Mouse (Mus musculus) intestine, embryonic 14.5 days (tissue): ENCODE data around the gene Podxl2. TPM values are rescaled to one million over a fixed set of nuclear protein-coding genes. Genes with fewer than 3 reads are reported as not detected.

Experiments
- ATAC-seq: fragments of 200-750 bp; cut with Nextera tagmentation; replicated peaks from 2 replicates; pipeline ENCODE4 v1.8.0; 2017; ENCODE audit warnings: low read depth, moderate number of reproducible peaks, moderate TSS enrichment, moderate library complexity; ENCODE audit not compliant: low FRiP score, low TSS enrichment
- DNase-seq: peaks from one replicate; pipeline ENCODE4 v3.0.0-alpha.2; 2018; ENCODE audit warnings: low spot score
- H3K27ac ChIP-seq: fragments of 300-500 bp; sonication (generic); 2 replicates; pipeline ENCODE4 v1.5.1; 2014; ENCODE audit warnings: low read depth, mild to moderate bottlenecking, control low read depth
- H3K27me3 ChIP-seq: fragments of 300-500 bp; sonication (generic); replicated peaks from 2 replicates; pipeline ENCODE4 v1.6.1; 2014; ENCODE audit warnings: low read length, control low read depth; ENCODE audit not compliant: control insufficient read depth, insufficient read depth
- H3K36me3 ChIP-seq: fragments of 300-500 bp; sonication (generic); 2 replicates; pipeline ENCODE4 v1.6.1; 2014; ENCODE audit warnings: low read length, control low read depth; ENCODE audit not compliant: control insufficient read depth, insufficient read depth
- H3K4me1 ChIP-seq: fragments of 300-500 bp; sonication (generic); replicated peaks from 2 replicates; pipeline ENCODE4 v1.6.1; 2014; ENCODE audit warnings: low read length, control low read depth, mixed read lengths; ENCODE audit not compliant: control insufficient read depth, insufficient read depth
- H3K4me2 ChIP-seq: fragments of 300-500 bp; sonication (generic); 2 replicates; pipeline ENCODE4 v1.6.1; 2014; ENCODE audit warnings: low read length
- H3K4me3 ChIP-seq: fragments of 300-500 bp; sonication (generic); 2 replicates; pipeline ENCODE4 v1.5.1; 2014; ENCODE audit warnings: low read depth, low read length, control low read depth, mixed read lengths
- H3K9ac ChIP-seq: fragments of 300-500 bp; sonication (generic); 2 replicates; pipeline ENCODE4 v1.6.1; 2014; ENCODE audit warnings: mild to moderate bottlenecking, low read length
- H3K9me3 ChIP-seq: fragments of 300-500 bp; sonication (generic); 2 replicates; pipeline ENCODE4 v1.6.1; 2016; ENCODE audit warnings: low read length, control low read depth; ENCODE audit not compliant: control insufficient read depth
- WGBS: fragments of 180-500 bp; shearing (Covaris S2); extraction: QIAGEN DNeasy Blood & Tissue Kit; methylation state at CpG from one replicate; pipeline ENCODE4 v1.1.7; 2014; 5-methylcytosine and 5-hydroxymethylcytosine counted together
- polyA plus RNA-seq: library from polyadenylated mRNA; unstranded; fragments of >200 nt; fragmentation: Nextera tagmentation; extraction: Ambion mirVana; gene quantifications from 2 replicates; pipeline ENCODE4 v1.2.1, GENCODE M21; 2014

Podxl2 gene
- polyA plus RNA-seq, 1 experiment from 2014 or later = 68.0 TPM

DNA sequence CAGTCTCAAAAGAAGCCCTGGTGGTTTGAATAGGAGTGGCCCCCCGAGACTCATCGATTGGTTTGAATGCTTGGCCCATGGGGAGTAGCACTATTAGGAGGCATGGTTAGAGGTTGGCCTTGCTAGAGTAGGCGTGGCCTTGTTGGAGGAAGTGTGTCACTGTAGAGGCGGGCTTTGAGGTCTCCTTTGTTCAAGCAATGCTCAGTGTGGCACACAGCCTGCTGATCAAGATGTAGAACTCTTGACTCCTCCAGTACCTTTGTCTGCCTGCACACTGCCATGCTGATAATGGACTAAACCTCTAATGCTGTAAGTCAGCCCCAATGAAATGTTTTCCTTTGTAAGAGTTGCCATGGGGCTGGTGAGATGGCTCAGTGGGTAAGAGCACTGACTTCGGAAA is 42.2 kb downstream of the Podxl2 start:
- Histone ChIP-seq H3K4me2 (no peak overlapping the region), H3K4me1 (0 out of 2 replicates have a peak, but pooled peaks cover 3% of the 10 kb centered on the region), H3K27ac (no peak overlapping the region), H3K9ac (no peak overlapping the region), H3K9me3 (no peaks in the 10 kb centered on the region), H3K36me3 (peaks cover 21% of the 10 kb centered on the region), H3K27me3 (no peaks in the 10 kb centered on the region), H3K4me3 (no peak overlapping the region)
- ATAC-seq (no peak), DNase-seq (no peak)
- 84% methylated on average over 5 of the region's 5 CpGs for WGBS

DNA sequence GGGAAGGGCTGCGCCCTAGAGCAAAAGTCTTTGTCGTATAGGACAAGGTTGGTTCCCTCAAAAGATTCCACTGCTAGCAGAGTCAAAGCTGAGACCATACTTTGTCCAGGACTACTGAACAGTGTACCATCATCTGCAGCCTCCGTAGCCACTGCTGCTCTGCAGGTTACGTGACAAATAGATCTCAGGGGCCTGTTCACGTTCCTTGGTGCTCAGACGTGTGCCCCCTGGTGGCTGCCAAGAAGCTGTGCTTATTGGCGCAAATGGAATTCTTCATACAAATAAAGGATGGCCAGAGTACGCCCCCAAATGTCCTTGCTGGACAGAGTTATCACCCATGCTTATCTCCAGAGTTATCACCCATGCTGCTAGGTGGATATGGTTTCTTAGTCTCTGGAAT is 43.4 kb downstream of the Podxl2 start:
- DNase-seq (peak; percentile 85), ATAC-seq (peak; percentile 44; the same call in 1 of the 2 replicates)
- Histone ChIP-seq H3K4me2 (no peak overlapping the region), H3K36me3 (peaks cover 12% of the 10 kb centered on the region), H3K27ac (no peak overlapping the region), H3K4me3 (no peak overlapping the region), H3K9me3 (no peaks in the 10 kb centered on the region), H3K4me1 (peaks cover 11% of the 10 kb centered on the region), H3K9ac (no peak overlapping the region), H3K27me3 (no peaks in the 10 kb centered on the region)
- 27% methylated on average over 8 of the region's 8 CpGs for WGBS

DNA sequence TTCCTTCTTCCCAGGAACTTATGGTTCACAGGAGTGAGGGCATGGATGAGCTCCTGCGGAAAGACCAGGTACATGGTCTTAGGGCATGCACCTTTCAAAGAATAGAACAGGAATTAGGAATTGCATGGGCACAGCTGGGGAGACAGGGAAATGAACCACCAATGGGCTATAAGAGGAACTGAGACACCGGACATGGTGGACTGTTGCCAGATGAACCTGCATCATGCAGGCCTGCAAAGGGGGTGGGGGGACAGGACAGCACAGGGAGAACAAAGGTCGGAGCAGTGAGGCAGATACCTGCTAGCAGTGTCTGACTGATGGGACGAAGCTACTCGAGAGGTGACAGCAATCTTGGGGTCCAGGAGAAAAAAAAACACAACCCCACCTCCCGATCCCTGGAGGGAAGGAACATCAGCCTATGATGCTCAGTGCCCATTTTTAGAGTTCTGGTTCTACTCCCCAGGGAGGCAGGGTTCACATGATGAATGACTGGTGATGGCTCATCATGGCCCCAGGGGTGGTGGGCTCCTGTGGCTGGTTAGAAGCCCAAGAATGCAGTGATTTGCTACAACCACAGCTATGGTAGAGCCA is 44.6 kb downstream of the Podxl2 start:
- Histone ChIP-seq H3K4me1 (peaks cover 11% of the 10 kb centered on the region), H3K27ac (no peak overlapping the region), H3K4me3 (no peak overlapping the region), H3K36me3 (no peaks in the 10 kb centered on the region), H3K9ac (no peak overlapping the region), H3K27me3 (no peaks in the 10 kb centered on the region), H3K4me2 (no peak overlapping the region), H3K9me3 (no peaks in the 10 kb centered on the region)
- 90% methylated on average over 6 of the region's 6 CpGs for WGBS
- DNase-seq = no peak
- ATAC-seq = no peak

DNA sequence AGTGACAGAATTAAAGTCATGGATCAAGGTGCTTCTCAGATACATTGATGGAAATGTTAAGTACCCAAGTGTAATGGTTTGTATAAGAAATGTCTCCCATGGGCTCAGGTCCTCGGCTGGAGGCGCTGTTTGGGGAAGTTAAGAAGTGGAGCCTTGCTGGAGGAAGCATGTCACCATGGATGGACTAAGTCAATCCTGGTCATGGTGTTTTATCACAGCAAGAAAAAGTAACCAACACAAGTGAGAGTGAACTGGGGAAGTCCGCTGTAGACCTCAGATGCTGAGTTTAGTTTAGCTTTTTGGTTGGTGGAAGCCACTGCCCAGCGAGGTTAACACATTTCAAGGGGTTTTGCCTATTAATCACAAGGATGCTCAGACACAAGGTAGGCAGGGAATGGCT is 45.3 kb downstream of the Podxl2 start:
- no peak for ATAC-seq
- no peaks in the 10 kb centered on the region for H3K36me3 ChIP-seq
- DNase-seq = no peak
- no peaks in the 10 kb centered on the region for H3K27me3 ChIP-seq
- no peak overlapping the region for H3K4me2 ChIP-seq
- H3K9me3 ChIP-seq = no peaks in the 10 kb centered on the region
- WGBS = 91% methylated on average over 4 of the region's 4 CpGs
- peaks cover 11% of the 10 kb centered on the region for H3K4me1 ChIP-seq
- H3K9ac ChIP-seq = no peak overlapping the region
- no peak overlapping the region for H3K27ac ChIP-seq
- no peak overlapping the region for H3K4me3 ChIP-seq

DNA sequence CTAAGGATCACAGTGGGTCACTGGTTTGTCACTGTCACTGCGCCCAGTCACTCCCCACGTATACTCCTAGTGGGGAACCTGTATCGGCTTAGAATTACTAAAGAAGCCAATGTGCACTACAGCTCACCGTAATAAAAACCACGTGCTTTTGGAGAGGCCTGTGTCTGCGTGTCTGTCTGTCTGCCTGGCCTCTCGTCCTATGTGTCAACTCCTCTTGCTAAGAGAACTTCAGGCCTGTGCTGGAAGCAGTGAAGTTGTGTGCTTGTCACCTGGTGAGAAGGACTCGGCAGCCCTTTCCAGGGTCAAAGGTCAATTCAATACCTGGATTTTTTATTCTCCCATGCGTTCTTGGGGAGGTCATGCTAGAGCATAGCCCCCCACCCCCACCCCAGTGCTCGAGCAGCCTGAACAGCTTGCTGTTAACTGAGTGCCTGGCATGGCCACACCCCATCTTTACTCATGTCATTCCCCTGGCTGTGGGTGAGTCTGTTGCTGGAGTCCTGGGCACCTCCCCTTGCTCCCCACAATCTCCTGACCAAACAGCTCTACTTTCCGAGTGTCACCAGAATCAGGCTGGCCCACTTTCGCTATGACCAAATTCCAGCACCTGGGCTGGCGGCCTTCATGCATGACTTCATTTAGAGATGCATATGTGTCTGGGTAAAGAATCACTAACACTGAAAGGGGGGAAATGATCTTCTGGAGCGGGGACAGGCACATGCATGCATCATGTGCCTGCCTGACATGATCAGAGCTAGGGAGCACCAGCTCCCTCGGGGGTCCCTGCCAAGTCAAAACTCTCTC is 46.4 kb downstream of the Podxl2 start:
- no peak overlapping the region for H3K27ac ChIP-seq
- no peaks in the 10 kb centered on the region for H3K9me3 ChIP-seq
- 0 out of 2 replicates have a peak, but pooled peaks cover 10% of the 10 kb centered on the region for H3K36me3 ChIP-seq
- no peak for DNase-seq
- H3K4me3 ChIP-seq = no peak overlapping the region
- ATAC-seq = no peak
- no peak overlapping the region for H3K9ac ChIP-seq
- no peaks in the 10 kb centered on the region for H3K27me3 ChIP-seq
- H3K4me2 ChIP-seq = no peak overlapping the region
- 74% methylated on average over 15 of the region's 15 CpGs for WGBS
- peaks cover 11% of the 10 kb centered on the region for H3K4me1 ChIP-seq

DNA sequence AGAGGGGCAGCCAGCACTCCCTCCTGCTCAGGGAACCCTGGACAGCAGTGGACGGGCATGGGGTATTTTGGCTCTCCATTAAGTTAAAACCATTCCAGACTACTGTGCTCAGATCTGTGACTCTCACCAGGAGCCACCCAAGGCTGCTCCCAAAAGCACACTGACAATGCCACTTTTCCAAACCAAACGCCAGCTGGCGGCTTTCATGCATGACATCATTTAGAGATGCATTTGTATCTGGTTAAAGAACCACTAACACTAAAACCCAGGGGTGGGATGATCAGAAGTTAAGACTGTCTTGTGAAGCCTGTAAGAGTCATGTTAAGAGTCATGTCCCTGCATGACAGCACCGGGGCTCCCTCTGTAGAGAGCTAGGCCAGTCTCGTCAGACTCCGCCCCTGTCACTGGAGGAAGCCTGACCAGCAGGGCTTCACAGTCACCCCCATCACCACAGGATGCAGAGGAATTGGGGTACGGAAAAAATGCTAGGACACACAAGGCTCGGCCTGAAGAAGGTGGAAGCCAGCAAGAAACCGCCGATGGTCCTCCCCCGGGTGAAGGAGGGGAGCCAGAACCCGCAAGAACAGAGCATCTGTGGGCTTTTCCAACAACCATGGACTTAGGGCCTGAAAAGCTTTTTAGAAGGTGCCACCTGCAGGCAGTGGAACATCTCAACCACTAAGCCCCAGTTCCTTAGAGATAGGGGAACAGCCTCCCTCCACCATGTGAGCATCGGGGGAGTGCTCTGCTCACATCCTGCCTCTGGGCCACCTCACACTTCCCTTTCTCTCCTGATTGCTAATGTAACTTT is 47.2 kb downstream of the Podxl2 start:
- 61% methylated on average over 13 of the region's 13 CpGs for WGBS
- DNase-seq (no peak), ATAC-seq (no peak)
- H3K9ac ChIP-seq = no peak overlapping the region
- H3K36me3 ChIP-seq = 0 out of 2 replicates have a peak, but pooled peaks cover 11% of the 10 kb centered on the region
- no peak overlapping the region for H3K4me2 ChIP-seq
- H3K4me1 ChIP-seq = peaks cover 11% of the 10 kb centered on the region
- no peak overlapping the region for H3K27ac ChIP-seq
- H3K9me3 ChIP-seq = no peaks in the 10 kb centered on the region
- no peak overlapping the region for H3K4me3 ChIP-seq
- no peaks in the 10 kb centered on the region for H3K27me3 ChIP-seq

DNA sequence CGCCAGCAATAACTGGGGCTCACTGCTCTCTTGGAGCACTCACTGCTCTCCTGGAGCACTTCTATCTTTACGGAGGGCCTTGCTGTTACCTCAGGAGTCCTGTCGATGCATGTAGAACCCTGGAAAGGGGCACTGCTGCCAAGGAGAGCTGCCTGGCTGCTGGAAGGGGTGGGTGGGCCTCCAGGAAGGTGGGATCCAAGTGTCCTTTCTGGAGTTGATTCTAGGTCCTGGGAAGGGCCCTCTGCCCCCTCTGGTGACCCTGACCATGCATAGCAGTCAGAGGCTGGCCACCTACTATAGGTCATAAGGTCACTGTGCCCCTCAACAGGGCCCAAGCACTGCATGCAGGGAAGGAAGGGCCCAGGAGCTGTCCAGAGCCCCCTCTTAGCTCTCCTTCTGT is 47.9 kb downstream of the Podxl2 start:
- no peaks in the 10 kb centered on the region for H3K9me3 ChIP-seq
- 55% methylated on average over 3 of the region's 3 CpGs for WGBS
- H3K9ac ChIP-seq = no peak overlapping the region
- no peak overlapping the region for H3K4me2 ChIP-seq
- DNase-seq (no peak), ATAC-seq (no peak)
- H3K4me3 ChIP-seq = no peak overlapping the region
- H3K27me3 ChIP-seq = no peaks in the 10 kb centered on the region
- H3K27ac ChIP-seq = 0 out of 2 replicates have a peak overlapping the region, but pooled peaks have one; percentile 27
- H3K36me3 ChIP-seq = 0 out of 2 replicates have a peak, but pooled peaks cover 11% of the 10 kb centered on the region
- peaks cover 11% of the 10 kb centered on the region for H3K4me1 ChIP-seq

DNA sequence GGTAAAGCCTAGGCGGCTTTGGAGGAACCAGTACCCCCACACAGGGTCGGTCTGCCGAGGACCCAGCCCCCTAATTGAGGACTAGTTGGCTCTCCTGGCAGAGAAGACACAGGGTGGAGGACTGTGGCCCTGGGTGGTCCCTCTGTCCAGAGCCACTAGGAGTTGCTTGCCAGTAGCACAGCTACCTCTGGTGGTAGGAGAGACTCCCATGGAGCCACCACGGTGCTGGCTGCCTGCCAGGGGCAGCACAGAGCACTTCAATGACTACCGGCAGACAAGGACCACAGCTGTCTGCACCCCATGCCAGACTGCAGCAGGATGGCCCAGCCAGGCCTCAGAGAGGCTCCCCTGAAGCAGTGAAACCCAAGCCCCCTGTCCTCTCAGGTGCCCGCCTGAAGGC is 48.3 kb downstream of the Podxl2 start:
- H3K27ac ChIP-seq = 0 out of 2 replicates have a peak overlapping the region, but pooled peaks have one; percentile 27
- peak; percentile 68 for DNase-seq
- H3K27me3 ChIP-seq = no peaks in the 10 kb centered on the region
- peak; percentile 48 for ATAC-seq
- no peak overlapping the region for H3K4me2 ChIP-seq
- 0 out of 2 replicates have a peak, but pooled peaks cover 11% of the 10 kb centered on the region for H3K36me3 ChIP-seq
- H3K4me3 ChIP-seq = no peak overlapping the region
- H3K9me3 ChIP-seq = no peaks in the 10 kb centered on the region
- no peak overlapping the region for H3K9ac ChIP-seq
- WGBS = 35% methylated on average over 6 of the region's 6 CpGs
- H3K4me1 ChIP-seq = peaks cover 11% of the 10 kb centered on the region
